Mouse (Mus musculus): ENCODE data around the gene Cacna1d.

DNA sequence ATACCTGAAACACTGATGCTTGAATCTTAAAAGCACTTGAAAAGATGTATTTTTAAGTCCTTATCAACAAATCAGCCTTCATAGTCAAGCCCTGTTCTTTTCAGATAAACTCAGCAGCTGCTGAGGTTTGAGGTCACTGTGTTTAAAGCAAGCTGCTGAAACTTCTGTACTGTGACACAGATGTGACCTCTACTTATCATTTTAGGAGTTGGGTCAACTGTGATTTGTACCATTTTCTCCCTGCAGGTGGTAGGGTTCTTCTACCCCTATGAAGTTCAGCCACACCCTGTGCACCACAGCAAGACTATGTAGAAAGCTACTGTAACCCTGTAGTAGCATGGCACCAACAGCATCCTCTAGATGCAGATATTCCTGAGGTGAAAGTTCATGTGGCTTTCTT lies 493.9 kb downstream of the Cacna1d start:
- no peak for TF ChIP-seq CTCF (IDR thresholded peaks at IDR 0.05; ENCODE audit: low read depth)
- no peak for TF ChIP-seq EP300 (IDR thresholded peaks at IDR 0.05; ENCODE audit: low read depth)

All from liver, postnatal 0 days (tissue).